Mouse (Mus musculus): Measurements from ENCODE around the gene Gm10577.
A peak's percentile ranks its signal among the peaks of the same experiment; 100 is the strongest.

DNA sequence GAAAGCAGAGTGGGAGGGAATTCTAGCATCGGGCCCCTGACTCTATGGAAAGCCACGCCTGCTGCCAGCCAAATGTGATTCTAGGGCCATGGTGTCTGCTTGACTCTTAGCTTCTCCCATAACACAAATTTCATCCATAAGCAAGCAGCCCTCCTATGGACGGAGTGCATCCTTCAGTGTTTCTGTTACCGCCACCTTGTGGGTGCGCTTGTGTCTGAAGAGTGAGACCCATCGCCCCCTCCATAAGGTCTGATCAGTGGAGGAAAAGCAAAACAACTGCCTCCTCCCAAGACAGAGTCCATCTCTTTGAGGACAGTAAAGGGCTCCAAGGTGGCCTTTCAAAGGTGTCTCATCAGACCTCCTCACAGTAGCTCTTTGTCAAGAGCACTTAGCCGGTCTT, 43.0 kb downstream of the Gm10577 start:
- peak; percentile 29; the same call in 1 of the 2 replicates for TF ChIP-seq CTCF (IDR thresholded peaks at IDR 0.05; ENCODE audit: borderline replicate concordance, extremely low read depth, insufficient read depth, insufficient read length)
- no peak for TF ChIP-seq POLR2A (IDR thresholded peaks at IDR 0.05; ENCODE audit: borderline replicate concordance, extremely low read depth, insufficient read depth, insufficient read length, poor library complexity, severe bottlenecking)

Data from brain, embryonic 14.5 days (tissue).